Mouse (Mus musculus): Measurements from ENCODE around the gene Erich3. TPM values are rescaled to one million over a fixed set of nuclear protein-coding genes. Genes with fewer than 3 reads are reported as not detected.
"Not testable (repeated sequence)": the region's sequence is repeated elsewhere in the genome, so short reads cannot be mapped to it uniquely, and the experiment has no call there.

Erich3 gene
- polyA plus RNA-seq (2014; fragmentation: Nextera tagmentation; extraction: Ambion mirVana): 0.46 and 0.58 TPM in 2 replicates

DNA sequence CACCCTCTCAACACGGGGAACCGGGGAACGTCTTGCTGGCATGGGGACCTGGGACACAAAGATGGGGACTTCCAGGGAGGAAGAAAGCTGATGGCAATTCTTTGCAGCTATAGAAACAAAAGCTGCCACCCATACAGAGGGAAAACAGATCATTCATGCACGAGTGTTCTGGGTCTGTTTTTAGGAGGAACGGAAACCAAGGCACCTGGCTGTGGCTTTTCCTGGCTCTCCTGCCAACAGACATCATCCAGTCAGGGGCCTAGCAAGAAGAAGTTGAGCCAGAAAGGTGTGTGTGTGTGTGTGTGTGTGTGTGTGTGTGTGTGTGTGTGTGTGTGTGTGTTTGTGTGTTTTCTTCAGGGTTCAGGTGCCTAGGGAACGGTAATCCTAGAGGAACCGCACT lies at the start of gene Erich3:
Gene Erich3 (plus strand): TSS at position 315 of the 400 bp plus-strand sequence.
- Histone ChIP-seq H3K36me3 (ENCODE audit: control insufficient read depth, insufficient read depth, low read length) (no peaks in the 10 kb centered on the region), H3K9ac (ENCODE audit: low read depth, low read length) (0 out of 2 replicates have a peak within 1 kb of the TSS, but pooled peaks have one; percentile 15), H3K9me3 (ENCODE audit: control insufficient read depth, low read length) (no peaks in the 10 kb centered on the region), H3K4me3 (ENCODE audit: low read depth, low read length) (peak within 1 kb of the TSS; percentile 33), H3K4me1 (ENCODE audit: control insufficient read depth, insufficient read depth, low read length) (peaks cover 7% of the 10 kb centered on the region), H3K4me2 (ENCODE audit: low read depth, low read length) (peak within 1 kb of the TSS; percentile 59), H3K27ac (replicated peaks; ENCODE audit: low read depth, low read length) (no peak within 1 kb of the TSS), H3K27me3 (replicated peaks; ENCODE audit: control insufficient read depth, insufficient read depth, low read length) (peaks cover 31% of the 10 kb centered on the region)
- peak; percentile 31; the same call in 1 of the 2 replicates for ATAC-seq (ENCODE audit: low read depth)
- 24% methylated on average over 5 of the region's 7 CpGs for WGBS
- DNase-seq (ENCODE audit: low spot score): no peak

DNA sequence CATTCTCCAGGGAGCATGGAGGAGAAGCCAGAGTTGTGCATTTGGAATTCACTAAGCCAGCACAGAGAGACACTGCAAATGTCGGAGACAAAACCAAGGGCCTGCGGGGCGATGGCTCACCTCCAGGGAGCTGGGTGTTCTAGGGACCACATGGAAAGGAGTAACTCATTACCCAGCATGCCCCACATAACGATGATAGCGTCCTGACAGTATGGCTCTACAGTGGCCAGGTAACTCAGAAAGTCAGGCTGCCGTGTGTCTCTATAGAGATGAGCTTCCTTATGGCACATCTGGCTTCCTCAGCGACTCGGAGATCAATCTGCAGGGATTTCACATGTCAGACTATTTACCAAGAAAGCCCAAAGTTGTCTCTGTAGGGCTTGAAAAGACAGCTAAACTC lies 48.9 kb upstream of the Erich3 start:
- H3K9me3 ChIP-seq (ENCODE audit: control insufficient read depth, low read length): no peaks in the 10 kb centered on the region
- no peak for DNase-seq (ENCODE audit: low spot score)
- ATAC-seq (ENCODE audit: low read depth): no peak
- H3K4me2 ChIP-seq (ENCODE audit: low read depth, low read length): no peak overlapping the region
- WGBS: 82% methylated on average over 8 of the region's 8 CpGs
- no peak overlapping the region for H3K4me3 ChIP-seq (ENCODE audit: low read depth, low read length)
- no peaks in the 10 kb centered on the region for H3K4me1 ChIP-seq (ENCODE audit: control insufficient read depth, insufficient read depth, low read length)
- H3K9ac ChIP-seq (ENCODE audit: low read depth, low read length): no peak overlapping the region
- no peaks in the 10 kb centered on the region for H3K27me3 ChIP-seq (replicated peaks; ENCODE audit: control insufficient read depth, insufficient read depth, low read length)
- H3K36me3 ChIP-seq (ENCODE audit: control insufficient read depth, insufficient read depth, low read length): peaks cover 19% of the 10 kb centered on the region; the same call in 1 of the 2 replicates
- H3K27ac ChIP-seq (replicated peaks; ENCODE audit: low read depth, low read length): no peak overlapping the region

DNA sequence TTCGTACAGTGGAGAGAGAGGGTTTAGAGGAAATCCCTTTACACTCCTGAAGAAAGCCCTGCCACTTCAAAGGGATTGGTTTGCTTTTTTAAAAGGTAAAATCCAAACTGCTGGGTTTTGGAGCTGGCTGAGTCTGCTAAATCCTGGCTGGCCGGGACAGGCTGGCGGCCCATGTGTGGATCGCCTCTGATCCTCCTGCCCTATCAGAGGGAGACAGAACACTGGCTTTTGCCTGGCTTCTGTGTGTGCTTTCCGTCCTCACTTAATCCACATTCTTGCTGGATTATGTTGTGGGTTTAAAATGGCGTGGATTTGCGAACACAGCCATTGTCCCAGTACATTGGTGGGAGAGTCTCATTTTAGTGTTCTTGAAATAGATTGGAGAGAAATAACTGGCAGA lies 48.4 kb upstream of the Erich3 start:
- no peaks in the 10 kb centered on the region for H3K4me1 ChIP-seq (ENCODE audit: control insufficient read depth, insufficient read depth, low read length)
- no peak overlapping the region for H3K4me3 ChIP-seq (ENCODE audit: low read depth, low read length)
- H3K27me3 ChIP-seq (replicated peaks; ENCODE audit: control insufficient read depth, insufficient read depth, low read length): no peaks in the 10 kb centered on the region
- H3K9me3 ChIP-seq (ENCODE audit: control insufficient read depth, low read length): no peaks in the 10 kb centered on the region
- no peak overlapping the region for H3K27ac ChIP-seq (replicated peaks; ENCODE audit: low read depth, low read length)
- ATAC-seq (ENCODE audit: low read depth) (no peak), DNase-seq (ENCODE audit: low spot score) (no peak)
- peaks cover 19% of the 10 kb centered on the region; the same call in 1 of the 2 replicates for H3K36me3 ChIP-seq (ENCODE audit: control insufficient read depth, insufficient read depth, low read length)
- no peak overlapping the region for H3K4me2 ChIP-seq (ENCODE audit: low read depth, low read length)
- H3K9ac ChIP-seq (ENCODE audit: low read depth, low read length): no peak overlapping the region
- 79% methylated on average over 7 of the region's 7 CpGs for WGBS

DNA sequence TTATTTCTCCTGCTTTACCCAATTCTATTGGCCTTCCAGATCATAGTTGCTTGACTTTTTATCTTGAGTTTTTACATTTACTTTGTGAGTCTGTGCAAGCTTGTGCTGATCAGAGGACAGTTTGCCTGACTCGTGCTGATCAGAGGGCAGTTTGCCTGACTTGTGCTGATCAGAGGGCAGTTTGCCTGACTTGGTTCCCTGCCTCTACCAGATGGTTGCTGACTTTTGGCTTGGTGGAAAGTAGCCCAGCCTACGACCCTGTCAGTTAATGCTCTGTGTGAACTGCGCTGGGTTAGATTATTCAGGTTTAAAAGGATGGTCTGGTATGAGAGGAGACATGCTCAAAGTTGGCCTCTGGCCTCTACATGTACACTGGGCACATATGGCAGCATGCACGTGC lies 47.6 kb upstream of the Erich3 start:
- WGBS: 79% methylated on average over 4 of the region's 4 CpGs

DNA sequence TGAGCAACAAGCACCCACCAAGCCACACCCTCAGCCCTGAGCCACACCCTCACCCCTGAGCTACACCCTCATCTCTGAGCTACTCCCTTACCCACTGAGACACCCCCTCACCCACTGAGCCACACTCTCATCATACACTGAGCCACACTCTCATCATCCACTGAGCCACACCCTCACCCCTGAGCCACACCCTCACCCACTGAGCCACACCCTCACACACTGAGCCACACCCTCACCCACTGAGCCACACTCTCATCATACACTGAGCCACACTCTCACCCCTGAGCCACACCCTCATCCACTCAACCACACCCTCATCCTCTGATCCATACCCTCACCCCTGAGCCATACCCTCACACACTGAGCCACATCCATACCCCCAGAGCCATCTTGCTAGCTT lies 35.4 kb upstream of the Erich3 start:
- no peak overlapping the region for H3K9ac ChIP-seq (ENCODE audit: low read depth, low read length)
- ATAC-seq (ENCODE audit: low read depth): peak; percentile 57
- no peaks in the 10 kb centered on the region for H3K27me3 ChIP-seq (replicated peaks; ENCODE audit: control insufficient read depth, insufficient read depth, low read length)
- H3K4me1 ChIP-seq (ENCODE audit: control insufficient read depth, insufficient read depth, low read length): no peaks in the 10 kb centered on the region
- no peaks in the 10 kb centered on the region for H3K9me3 ChIP-seq (ENCODE audit: control insufficient read depth, low read length)
- H3K4me2 ChIP-seq (ENCODE audit: low read depth, low read length): no peak overlapping the region
- H3K36me3 ChIP-seq (ENCODE audit: control insufficient read depth, insufficient read depth, low read length): no peaks in the 10 kb centered on the region
- DNase-seq (ENCODE audit: low spot score): no peak
- no peak overlapping the region for H3K27ac ChIP-seq (replicated peaks; ENCODE audit: low read depth, low read length)
- no peak overlapping the region for H3K4me3 ChIP-seq (ENCODE audit: low read depth, low read length)

More for the DNA sequence above, 47.6 kb upstream of the Erich3 start:
- ATAC-seq (ENCODE audit: low read depth): no peak
- Histone ChIP-seq H3K4me3 (ENCODE audit: low read depth, low read length) (no peak overlapping the region), H3K9me3 (ENCODE audit: control insufficient read depth, low read length) (no peaks in the 10 kb centered on the region), H3K36me3 (ENCODE audit: control insufficient read depth, insufficient read depth, low read length) (peaks cover 19% of the 10 kb centered on the region; the same call in 1 of the 2 replicates), H3K27ac (replicated peaks; ENCODE audit: low read depth, low read length) (no peak overlapping the region), H3K27me3 (replicated peaks; ENCODE audit: control insufficient read depth, insufficient read depth, low read length) (no peaks in the 10 kb centered on the region), H3K4me2 (ENCODE audit: low read depth, low read length) (no peak overlapping the region), H3K4me1 (ENCODE audit: control insufficient read depth, insufficient read depth, low read length) (no peaks in the 10 kb centered on the region), H3K9ac (ENCODE audit: low read depth, low read length) (no peak overlapping the region)
- no peak for DNase-seq (ENCODE audit: low spot score)

DNA sequence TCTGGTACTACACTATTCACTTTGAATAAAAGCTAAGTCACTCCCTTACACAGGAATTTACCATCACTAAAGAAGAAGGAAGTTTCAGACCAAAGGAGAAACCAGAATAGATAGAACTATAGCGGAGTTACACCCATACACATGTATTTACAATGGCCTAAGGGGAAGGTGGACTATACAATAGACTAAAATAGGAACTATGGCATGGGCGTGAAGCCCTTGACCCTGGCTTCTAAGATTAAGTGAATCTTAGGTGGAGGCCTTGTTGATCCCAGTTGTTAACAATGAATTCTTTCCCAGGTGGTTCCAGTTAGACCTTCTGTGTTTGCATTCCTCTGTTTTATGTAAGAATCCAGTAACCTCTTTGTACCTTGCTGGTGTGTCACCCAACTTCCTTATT lies 32.4 kb upstream of the Erich3 start:
- not testable (repeated sequence) for H3K9ac ChIP-seq (ENCODE audit: low read depth, low read length); H3K4me3 ChIP-seq (ENCODE audit: low read depth, low read length); H3K4me2 ChIP-seq (ENCODE audit: low read depth, low read length); H3K4me1 ChIP-seq (ENCODE audit: control insufficient read depth, insufficient read depth, low read length); H3K27ac ChIP-seq (replicated peaks; ENCODE audit: low read depth, low read length); H3K27me3 ChIP-seq (replicated peaks; ENCODE audit: control insufficient read depth, insufficient read depth, low read length); H3K36me3 ChIP-seq (ENCODE audit: control insufficient read depth, insufficient read depth, low read length); DNase-seq (ENCODE audit: low spot score); H3K9me3 ChIP-seq (ENCODE audit: control insufficient read depth, low read length); ATAC-seq (ENCODE audit: low read depth)
- WGBS: 83% methylated on average over 2 of the region's 2 CpGs

DNA sequence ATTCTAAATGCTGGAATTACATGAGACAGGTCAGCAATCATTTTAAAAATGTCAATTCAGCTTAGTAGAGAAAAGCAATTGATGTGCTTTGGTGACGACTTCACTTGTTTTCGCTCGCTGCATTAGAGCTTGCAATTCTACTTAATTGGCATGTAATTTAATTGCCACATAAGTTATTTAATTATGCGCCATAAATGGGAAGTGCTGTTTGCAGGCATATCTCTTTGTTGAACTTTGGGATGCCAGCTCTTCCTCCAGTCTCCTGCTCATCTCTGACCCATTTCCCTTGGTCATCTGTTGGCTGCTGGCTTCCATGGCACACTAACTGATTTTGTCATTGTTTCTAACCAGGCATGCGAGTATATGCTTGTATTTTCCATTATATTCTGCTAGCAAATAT lies 30.6 kb upstream of the Erich3 start:
- Histone ChIP-seq H3K4me1 (ENCODE audit: control insufficient read depth, insufficient read depth, low read length) (no peaks in the 10 kb centered on the region), H3K9ac (ENCODE audit: low read depth, low read length) (no peak overlapping the region), H3K27me3 (replicated peaks; ENCODE audit: control insufficient read depth, insufficient read depth, low read length) (no peaks in the 10 kb centered on the region), H3K9me3 (ENCODE audit: control insufficient read depth, low read length) (no peaks in the 10 kb centered on the region), H3K36me3 (ENCODE audit: control insufficient read depth, insufficient read depth, low read length) (no peaks in the 10 kb centered on the region), H3K4me3 (ENCODE audit: low read depth, low read length) (no peak overlapping the region), H3K4me2 (ENCODE audit: low read depth, low read length) (no peak overlapping the region), H3K27ac (replicated peaks; ENCODE audit: low read depth, low read length) (no peak overlapping the region)
- WGBS: 81% methylated on average over 5 of the region's 5 CpGs
- ATAC-seq (ENCODE audit: low read depth) (no peak), DNase-seq (ENCODE audit: low spot score) (no peak)

DNA sequence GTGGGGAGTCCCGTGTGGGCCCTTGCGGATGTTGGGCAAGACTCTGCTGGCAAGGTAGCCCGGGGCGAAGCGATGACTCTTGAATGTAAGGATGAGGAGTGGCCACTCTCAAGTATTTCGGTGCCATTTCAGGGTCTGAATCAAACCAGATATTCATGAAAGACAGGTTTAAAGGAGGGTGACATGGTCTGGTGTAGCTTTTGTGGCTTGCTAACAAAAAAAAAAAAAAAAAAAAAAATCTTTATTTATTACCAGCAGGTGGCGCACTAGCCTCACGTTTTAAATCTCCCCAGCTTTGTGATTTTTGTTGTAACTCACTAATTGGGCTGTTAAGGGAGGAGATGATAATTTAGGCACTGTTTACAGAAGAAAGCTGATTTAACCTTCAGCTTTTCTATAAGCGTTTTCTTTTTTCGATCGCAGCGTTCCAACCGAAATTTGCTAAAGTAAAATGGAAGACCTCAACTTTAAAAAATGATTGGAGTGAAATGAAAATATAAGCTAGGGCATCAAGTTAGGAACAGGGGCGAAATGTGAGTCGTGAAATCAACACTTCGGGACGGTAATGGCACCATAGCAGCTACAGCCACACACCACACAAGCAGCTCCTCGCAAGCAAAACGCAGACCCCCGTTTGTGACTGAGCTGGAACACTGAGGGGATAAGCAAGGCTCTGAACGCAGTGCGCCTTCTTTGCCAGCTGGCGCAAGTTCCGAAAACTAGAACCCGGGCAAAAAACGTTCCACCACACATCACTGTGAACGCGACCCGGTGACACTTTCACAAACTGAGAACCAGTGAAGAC lies 16.8 kb upstream of the Erich3 start:
- ATAC-seq (ENCODE audit: low read depth) (0 out of 2 replicates have a peak, but pooled peaks have one; percentile 33), DNase-seq (ENCODE audit: low spot score) (peak; percentile 41)
- Histone ChIP-seq H3K4me2 (ENCODE audit: low read depth, low read length) (peak overlapping the region; percentile 38), H3K27me3 (replicated peaks; ENCODE audit: control insufficient read depth, insufficient read depth, low read length) (no peaks in the 10 kb centered on the region), H3K4me3 (ENCODE audit: low read depth, low read length) (peak overlapping the region; percentile 13), H3K9ac (ENCODE audit: low read depth, low read length) (no peak overlapping the region), H3K9me3 (ENCODE audit: control insufficient read depth, low read length) (no peaks in the 10 kb centered on the region), H3K36me3 (ENCODE audit: control insufficient read depth, insufficient read depth, low read length) (no peaks in the 10 kb centered on the region), H3K27ac (replicated peaks; ENCODE audit: low read depth, low read length) (no peak overlapping the region), H3K4me1 (ENCODE audit: control insufficient read depth, insufficient read depth, low read length) (no peaks in the 10 kb centered on the region)
- 51% methylated on average over 29 of the region's 29 CpGs for WGBS

DNA sequence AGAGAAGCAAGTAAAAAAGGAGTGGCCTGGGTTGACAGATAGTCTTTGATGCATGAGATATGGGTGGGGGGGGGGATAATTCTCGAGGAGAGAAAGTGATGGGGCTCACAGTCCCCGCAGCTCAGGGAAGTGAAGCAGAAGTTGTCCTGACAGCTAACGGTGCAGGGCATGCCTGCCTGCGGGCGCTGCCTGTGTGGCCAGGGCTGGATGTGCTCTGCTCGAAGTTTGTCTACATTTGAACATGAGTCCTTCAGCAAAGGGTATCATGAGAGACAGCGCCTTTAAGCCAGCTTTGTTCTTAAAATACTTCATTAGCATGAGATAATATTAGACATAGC lies 16.2 kb upstream of the Erich3 start:
- no peaks in the 10 kb centered on the region for H3K4me1 ChIP-seq (ENCODE audit: control insufficient read depth, insufficient read depth, low read length)
- H3K36me3 ChIP-seq (ENCODE audit: control insufficient read depth, insufficient read depth, low read length): no peaks in the 10 kb centered on the region
- peak overlapping the region; percentile 13; the same call in 1 of the 2 replicates for H3K4me3 ChIP-seq (ENCODE audit: low read depth, low read length)
- H3K27me3 ChIP-seq (replicated peaks; ENCODE audit: control insufficient read depth, insufficient read depth, low read length): 0 out of 2 replicates have a peak, but pooled peaks cover 2% of the 10 kb centered on the region
- H3K9me3 ChIP-seq (ENCODE audit: control insufficient read depth, low read length): no peaks in the 10 kb centered on the region
- 62% methylated on average over 7 of the region's 7 CpGs for WGBS
- no peak overlapping the region for H3K9ac ChIP-seq (ENCODE audit: low read depth, low read length)
- peak overlapping the region; percentile 38 for H3K4me2 ChIP-seq (ENCODE audit: low read depth, low read length)
- ATAC-seq (ENCODE audit: low read depth) (no peak), DNase-seq (ENCODE audit: low spot score) (no peak)
- H3K27ac ChIP-seq (replicated peaks; ENCODE audit: low read depth, low read length): no peak overlapping the region
